Mouse (Mus musculus): ENCODE results near the gene Morn4. TPM values are rescaled to one million over a fixed set of nuclear protein-coding genes. Genes with fewer than 3 reads are reported as not detected.
"Not testable (repeated sequence)": the region's sequence is repeated elsewhere in the genome, so short reads cannot be mapped to it uniquely, and the experiment has no call there.

Gene Morn4
- total RNA-seq, 4 experiments from 2014 or later = 59.1 to 70.6 (median 64.3) TPM

- DNase-seq (ENCODE audit: low spot score in 2 of 2) = no peak
These were observed 467 bp downstream of the Morn4 start for GRCm38 (mm10) chr19:42085690-42086089.

GRCm38 (mm10) chr19:42081613-42082012 lies 4.5 kb downstream of the Morn4 start:
- DNase-seq (ENCODE audit: low spot score in 2 of 2) = not testable (repeated sequence)

- DNase-seq (ENCODE audit: low spot score in 2 of 2) = no peak
These were observed 5.7 kb downstream of the Morn4 start for GRCm38 (mm10) chr19:42080469-42080868.

- no peak for DNase-seq (ENCODE audit: low spot score in 2 of 2)
These were observed 6.2 kb downstream of the Morn4 start for GRCm38 (mm10) chr19:42079950-42080349.

DNA sequence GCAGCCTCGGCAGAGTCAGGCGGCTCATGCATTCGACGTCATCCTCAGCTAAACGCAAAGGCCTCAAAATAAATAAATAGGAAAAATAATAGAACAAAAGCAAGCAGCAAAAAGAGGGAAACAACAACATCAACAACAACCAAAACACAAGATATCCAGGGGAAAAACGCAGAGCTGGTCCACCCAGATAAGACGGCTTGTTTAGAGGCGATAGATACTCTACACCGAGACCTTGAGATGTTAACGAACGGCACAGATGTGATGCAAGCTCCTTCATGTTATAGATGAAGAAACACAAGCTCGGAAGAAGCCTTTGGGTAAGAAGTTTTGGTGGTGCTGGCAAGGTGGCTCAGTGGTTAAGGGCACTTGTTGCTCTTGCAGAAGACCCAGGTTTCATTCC lies 7.2 kb downstream of the Morn4 start:
- no peak for DNase-seq (ENCODE audit: low spot score in 2 of 2)

DNA sequence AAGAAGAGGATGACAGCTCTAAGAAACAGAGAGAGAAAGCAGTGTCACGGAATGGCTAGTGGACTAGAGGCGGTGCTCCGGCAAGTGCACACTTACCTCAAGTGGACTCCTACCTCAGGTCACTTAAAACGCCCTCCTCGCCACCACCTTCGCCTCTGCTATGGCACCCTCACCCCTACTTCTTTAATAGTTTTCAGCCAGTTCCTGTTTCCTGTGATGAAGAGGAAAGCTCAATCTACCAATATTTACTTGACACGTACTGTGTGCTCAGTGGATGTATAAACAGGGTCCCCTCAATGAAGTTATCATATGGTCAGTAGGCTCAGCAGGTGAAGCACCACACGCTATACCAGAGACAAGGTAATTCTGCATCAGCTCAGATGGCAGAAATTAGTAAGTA lies 7.6 kb downstream of the Morn4 start:
- DNase-seq (ENCODE audit: low spot score in 2 of 2) = no peak

- DNase-seq (ENCODE audit: low spot score in 2 of 2) = no peak
These were observed 10.2 kb downstream of the Morn4 start for GRCm38 (mm10) chr19:42075992-42076391.

- DNase-seq (ENCODE audit: low spot score in 2 of 2) = no peak
These were observed 11.1 kb downstream of the Morn4 start for GRCm38 (mm10) chr19:42075051-42075450.

- no peak for DNase-seq (ENCODE audit: low spot score in 2 of 2)
These were observed 13.4 kb downstream of the Morn4 start for GRCm38 (mm10) chr19:42072802-42073201.

- no peak for DNase-seq (ENCODE audit: low spot score in 2 of 2)
These were observed 14.1 kb downstream of the Morn4 start for GRCm38 (mm10) chr19:42071886-42072608.

DNA sequence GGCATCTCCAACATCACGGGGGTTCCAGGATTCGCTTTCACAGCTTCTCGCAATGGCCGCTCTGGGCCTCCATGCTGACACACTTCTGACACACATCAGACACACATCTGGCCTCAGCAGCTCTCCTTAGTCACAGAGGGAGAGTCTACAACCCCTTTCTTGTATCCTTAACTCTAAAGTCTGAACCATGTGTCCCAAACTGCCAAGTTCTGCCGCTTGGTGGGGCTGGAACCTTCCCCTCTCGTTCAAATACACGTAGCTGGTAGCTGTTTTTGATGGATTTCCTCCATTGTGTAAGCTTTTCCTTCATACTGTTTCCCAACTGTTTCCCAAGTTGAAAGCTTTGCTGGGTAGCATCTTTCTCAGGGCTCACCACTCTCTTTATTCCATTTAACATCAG lies 14.9 kb downstream of the Morn4 start:
- no peak for DNase-seq (ENCODE audit: low spot score in 2 of 2)

DNA sequence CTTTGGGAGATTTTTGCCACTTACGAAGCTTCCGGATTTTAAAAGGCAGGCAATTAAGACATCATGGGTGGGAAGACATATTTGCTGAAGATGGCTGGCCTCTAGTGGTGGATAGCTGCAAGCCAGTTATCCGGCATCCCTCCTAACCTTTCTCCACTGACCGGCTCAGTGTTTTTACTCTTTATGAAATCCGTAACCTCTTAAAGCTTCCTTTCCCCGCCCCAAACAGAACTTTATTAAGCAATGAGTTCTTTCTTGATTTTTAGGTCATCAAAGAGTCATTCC lies 17.0 kb downstream of the Morn4 start:
- DNase-seq (ENCODE audit: low spot score in 2 of 2) = no peak

DNA sequence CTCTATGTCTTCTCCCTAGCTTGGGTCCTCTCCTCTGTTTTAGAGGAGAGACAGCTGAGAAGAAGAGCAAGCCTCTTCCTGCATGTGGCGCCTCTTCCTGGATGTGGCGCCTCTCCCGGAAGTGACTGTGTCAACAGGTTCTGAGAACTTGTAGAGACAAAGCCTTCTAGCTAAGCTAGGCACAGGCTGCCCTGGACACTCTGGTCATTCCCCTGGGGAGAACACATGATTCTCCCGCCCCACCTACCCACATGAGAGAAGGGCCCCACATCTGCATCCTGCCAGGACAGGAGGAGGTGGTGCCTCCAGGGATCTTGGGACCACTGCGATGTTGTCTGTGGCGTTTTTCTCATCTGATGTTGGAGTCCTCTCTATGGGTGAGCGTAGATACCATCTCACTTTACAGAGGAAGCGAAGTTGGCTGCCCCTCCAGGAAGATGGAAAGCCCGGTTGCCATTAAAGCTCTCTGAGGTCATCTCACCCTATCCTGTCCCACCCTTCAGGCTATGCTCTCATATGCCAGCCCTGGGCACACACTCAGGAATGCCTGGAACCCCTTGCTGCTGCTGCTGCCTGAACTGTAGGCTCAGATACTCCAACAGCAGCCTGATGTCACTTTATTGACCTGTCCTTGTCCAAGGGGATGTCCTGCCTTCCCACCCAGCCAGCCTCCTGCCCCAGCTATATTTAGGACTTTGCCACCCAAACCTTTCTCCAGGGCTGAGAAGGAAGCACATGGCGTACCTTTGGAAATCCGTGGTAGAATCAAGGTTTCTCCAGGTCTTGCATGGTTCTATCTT lies 17.5 kb downstream of the Morn4 start:
- no peak for DNase-seq (ENCODE audit: low spot score in 2 of 2)

DNA sequence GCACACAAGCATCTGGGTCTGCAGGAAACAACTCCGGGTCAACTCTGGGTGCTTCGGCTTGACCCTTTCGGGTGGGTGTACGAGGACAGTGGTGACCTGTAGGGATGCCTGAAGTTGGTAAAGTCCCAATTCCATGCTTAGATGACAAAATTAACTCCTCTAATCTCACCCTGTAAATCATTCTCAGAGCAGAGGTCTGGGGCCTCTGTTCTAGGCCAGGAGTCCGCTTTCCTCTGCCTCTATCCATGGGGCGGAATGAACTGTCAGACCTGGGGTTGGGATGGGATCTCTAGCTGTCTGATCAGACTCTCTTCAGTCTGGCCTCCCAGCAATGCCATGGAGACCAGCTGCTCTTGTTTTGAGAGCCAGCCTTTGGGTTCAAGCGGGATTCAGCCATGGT lies 24.7 kb downstream of the Morn4 start:
- DNase-seq (ENCODE audit: low spot score in 2 of 2) = no peak

- DNase-seq (ENCODE audit: low spot score in 2 of 2) = no peak
These were observed 27.7 kb downstream of the Morn4 start for GRCm38 (mm10) chr19:42058426-42058825.

DNA sequence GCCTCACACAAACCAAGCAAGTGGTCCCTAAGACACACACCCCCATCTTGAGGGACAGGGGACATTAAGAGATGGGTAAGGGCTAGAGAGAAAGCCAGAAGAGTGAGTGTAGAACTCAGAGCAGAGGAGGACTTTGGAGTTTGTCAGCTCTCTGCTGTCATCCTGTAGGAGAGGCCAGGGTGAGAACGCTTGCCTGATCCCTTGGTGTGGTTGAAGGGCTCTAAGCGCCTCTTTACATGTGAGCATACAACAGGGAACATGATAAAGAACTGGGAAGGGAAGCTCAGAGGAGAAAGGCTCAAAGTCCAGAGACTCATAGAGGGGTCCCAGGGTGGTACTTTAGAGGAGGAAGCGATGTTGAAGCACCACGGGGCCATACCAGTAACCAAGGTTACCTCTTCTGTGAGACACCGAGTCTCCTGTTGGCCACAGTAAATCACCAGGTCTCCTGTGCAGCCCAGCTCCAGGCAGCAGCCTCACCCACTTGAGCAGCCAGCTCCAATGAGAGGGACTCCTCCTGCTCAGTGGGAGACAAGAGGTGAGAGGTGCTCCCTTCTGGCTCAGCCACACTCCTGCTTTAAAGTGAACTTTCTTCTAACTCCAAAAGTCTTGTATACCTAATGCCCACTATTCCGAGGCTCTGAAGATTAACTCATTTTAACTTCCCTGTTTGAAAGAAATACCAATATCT lies 29.3 kb downstream of the Morn4 start:
- DNase-seq (ENCODE audit: low spot score in 2 of 2) = no peak

DNA sequence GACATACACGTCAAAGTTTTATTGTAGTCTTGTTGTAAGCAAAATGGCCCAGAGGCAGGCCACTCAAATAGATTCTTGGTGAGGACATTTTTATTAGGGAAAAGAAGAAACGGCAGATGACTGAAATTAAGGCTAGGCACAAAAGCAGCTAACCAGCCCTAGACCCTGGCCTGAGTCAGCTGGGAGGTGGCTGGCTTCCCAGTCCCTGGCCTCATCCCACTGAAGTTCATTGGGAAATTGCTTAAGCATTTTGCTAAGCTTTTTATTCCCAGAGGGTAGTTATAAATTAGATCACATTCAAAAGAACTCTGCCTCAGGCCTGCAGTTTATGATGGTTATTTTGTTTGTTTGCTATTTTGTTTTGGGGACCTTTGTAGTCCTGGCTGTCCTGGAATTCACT lies 30.3 kb downstream of the Morn4 start:
- no peak for DNase-seq (ENCODE audit: low spot score in 2 of 2)

- DNase-seq (ENCODE audit: low spot score in 2 of 2) = no peak
These were observed 31.9 kb downstream of the Morn4 start for GRCm38 (mm10) chr19:42054255-42054654.

DNA sequence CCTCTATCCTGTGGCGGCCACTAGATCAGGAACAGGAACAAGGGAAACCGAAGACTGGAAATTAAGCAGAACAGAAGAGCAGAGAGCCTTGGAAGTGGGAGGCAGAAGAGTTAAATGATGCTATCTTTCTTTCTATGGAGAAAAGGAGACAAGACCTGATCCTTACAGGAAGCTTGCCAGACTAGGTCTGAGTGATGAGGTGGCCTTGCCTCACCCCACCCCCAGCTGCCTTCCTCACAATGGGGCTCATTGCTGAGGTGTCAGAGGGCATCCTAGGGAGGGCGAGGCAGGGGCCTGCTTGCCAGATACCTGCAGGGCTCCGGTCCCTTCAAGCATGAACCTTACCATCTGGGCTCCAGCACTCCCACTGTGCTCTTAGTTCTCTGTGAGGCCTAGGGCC lies 34.2 kb downstream of the Morn4 start, which contains the start of gene 4933411K16Rik:
TSS of gene 4933411K16Rik (plus strand) at position 301 of the 400 bp plus-strand sequence.
- no peak for DNase-seq (ENCODE audit: low spot score in 2 of 2)

- DNase-seq (ENCODE audit: low spot score in 2 of 2) = no peak
These were observed 34.8 kb downstream of the Morn4 start for GRCm38 (mm10) chr19:42051351-42051750.

DNA sequence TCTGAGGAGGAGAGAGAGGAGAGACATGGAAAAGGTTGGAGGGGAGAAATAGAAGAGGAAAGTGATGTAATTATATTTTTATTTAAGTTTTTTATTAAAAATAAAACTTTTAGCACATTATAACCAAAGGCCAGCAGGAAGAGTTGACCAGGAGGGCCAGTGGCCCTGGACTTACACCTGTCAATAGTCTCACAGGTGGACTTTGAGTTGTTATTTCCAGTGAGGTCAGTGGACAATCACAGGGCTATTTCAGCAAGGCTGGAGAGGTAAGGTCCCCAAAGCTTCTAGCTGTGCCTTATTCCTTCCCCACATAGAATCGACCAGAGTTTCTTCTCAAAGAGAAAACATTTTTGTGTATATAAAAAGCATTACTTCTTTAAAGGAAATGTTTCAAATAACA lies 35.9 kb downstream of the Morn4 start:
- DNase-seq (ENCODE audit: low spot score in 2 of 2) = no peak
